Mouse (Mus musculus) bone marrow, adult 2 months (tissue): ENCODE results near the gene Aunip.

Source experiments
- CTCF ChIP-seq: fragments of 200-500 bp; IDR thresholded peaks from 2 replicates; pipeline ENCODE4 v1.5.1; 2011; ENCODE audit warnings: low read length, control low read depth; ENCODE audit not compliant: control insufficient read depth, insufficient read depth
- POLR2A ChIP-seq: fragments of 200-500 bp; IDR thresholded peaks from 2 replicates; pipeline ENCODE4 v1.6.1; 2011; ENCODE audit warnings: low read depth, mild to moderate bottlenecking, control low read depth, low read length, borderline replicate concordance; ENCODE audit not compliant: control insufficient read depth

GRCm38 (mm10) chr4:134526220-134526619, 15.4 kb downstream of the Aunip start:
- no peak for TF ChIP-seq CTCF
- no peak for TF ChIP-seq POLR2A
